Mouse (Mus musculus): ENCODE measurements around the gene Prame.
"Not testable (repeated sequence)": the region's sequence is repeated elsewhere in the genome, so short reads cannot be mapped to it uniquely, and the experiment has no call there.

The Prame gene

DNA sequence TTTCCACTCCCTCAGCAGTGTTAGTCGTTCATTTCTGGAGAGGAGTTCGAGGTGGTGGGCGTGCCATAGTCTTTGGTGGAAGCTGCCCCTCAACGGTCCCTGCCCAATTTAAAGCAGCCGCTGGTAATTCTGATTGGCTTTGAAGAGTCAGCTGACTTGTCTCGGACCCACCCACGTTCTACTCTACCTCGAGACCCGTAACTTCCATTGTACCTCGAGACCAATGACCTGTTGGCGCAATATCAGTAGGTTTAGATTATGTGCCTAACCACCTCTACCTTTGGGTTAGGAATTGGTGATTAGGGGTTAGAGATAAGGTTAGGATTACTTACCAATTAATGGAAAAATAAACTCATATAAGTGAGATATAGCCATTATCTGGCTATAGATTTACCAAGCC is at the start of gene Prame:
Prame (minus strand) TSS at position 101 of the 400 bp plus-strand sequence.
- DNase-seq, result no peak

DNA sequence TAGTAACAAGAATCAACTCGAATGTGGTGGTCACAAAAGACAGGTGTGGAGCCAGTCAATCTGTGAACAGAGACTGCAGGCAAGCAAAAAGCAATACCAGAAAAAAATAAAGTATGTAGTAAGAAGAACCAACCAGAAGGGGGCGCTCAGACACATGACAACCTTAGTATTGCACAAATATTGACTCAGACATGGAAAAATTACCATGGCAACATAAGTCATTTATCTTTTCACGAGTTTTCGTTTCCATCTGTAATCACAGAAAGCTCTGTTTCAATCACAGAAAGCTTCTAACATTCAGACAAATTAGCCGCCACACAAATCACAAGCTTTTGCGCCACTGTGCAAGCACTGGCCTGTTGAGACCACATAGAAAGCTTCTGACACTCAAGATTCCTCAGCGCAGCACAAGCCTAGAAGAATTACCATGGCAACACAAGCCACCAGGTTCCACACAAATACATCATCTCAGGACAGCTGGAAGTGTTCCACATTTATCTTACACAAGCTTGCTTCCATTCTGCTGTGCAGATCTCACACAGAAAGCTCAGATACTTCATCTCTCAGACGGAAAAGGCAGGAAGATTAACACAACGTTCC is 24.8 kb upstream of the Prame start:
- peak; percentile 4 for DNase-seq

- peak; percentile 33 for DNase-seq
Measured at GRCm38 (mm10) chrX:135601298-135602029, 26.0 kb downstream of the Prame start.

GRCm38 (mm10) chrX:135598677-135599076 is 28.8 kb downstream of the Prame start, which contains the start of gene Nxf7:
Nxf7 (minus strand) TSS chrX:135598777.
- DNase-seq, result no peak

GRCm38 (mm10) chrX:135598096-135598495 is 29.4 kb downstream of the Prame start:
- no peak for DNase-seq

DNA sequence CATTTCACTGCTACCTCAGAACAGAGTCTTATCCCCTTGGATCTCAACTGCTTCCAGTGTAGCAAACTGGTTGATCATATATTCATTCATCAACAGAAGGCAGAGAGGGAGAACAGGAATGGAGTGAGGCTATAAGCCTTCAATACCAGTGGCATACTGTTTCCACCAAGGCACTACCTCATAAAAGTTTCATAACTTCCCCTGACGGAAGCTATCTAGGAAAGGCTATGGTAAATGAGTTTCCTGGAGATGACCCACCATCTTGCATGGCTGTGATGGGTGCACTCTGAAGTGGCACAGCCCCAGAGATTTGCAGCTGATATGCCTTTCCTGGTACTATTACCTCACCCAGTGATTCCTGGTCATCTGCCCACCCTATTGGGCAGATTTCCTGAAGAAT is 51.1 kb downstream of the Prame start:
- no peak for DNase-seq

- DNase-seq, result not testable (repeated sequence)
Measured at GRCm38 (mm10) chrX:135574958-135575628, 52.4 kb downstream of the Prame start.

GRCm38 (mm10) chrX:135574261-135574957 is 53.1 kb downstream of the Prame start:
- peak; percentile 1 for DNase-seq

DNA sequence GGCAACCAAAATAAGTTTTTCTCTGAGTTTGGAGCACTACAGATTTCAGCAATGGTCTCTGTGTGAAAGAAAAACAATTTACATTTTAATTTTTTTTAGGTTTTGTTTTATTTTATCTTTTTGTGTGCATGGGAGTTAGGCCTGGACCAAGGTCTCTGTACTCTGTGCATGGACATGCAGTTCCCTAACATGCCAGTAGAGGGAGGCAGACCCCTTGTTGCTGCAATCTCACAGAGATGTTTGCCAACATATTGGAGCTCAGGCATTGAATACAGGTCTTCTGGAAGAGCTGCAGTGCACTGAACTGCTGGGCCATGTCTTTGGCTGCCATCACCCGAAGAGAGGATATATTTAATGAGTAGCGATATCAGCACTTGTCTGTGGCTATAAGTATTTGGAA is 58.0 kb downstream of the Prame start:
- DNase-seq, result peak; percentile 55

DNA sequence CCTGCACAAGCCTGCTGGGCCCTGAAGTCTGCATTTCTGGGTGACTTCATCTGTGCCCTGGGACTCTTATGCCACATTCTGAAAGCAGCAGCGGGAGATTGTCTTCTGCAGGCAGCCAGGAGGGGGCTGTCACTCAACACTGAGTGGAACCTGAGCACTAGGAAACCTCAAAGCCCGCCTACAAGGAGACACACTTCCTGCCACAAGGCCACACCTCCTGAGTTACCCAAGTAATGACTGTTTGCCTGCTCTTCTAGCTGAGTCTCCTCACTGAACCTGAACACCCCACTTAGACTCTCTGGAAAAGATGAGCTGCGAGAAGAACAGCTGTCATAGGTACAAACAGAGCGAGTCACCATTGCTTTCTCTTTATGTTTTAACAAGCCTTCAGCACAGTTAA is 62.6 kb downstream of the Prame start:
- DNase-seq, result peak; percentile 36

Data from thymus, postnatal 25 days (tissue).